Mouse (Mus musculus): ENCODE measurements at regions not wholly inside any gene's neighbourhood (a gene's known extent, or its start where the extent isn't known, plus 50 kb on each side); places are given as distances from the start of the nearest gene placed in this dataset.

DNA sequence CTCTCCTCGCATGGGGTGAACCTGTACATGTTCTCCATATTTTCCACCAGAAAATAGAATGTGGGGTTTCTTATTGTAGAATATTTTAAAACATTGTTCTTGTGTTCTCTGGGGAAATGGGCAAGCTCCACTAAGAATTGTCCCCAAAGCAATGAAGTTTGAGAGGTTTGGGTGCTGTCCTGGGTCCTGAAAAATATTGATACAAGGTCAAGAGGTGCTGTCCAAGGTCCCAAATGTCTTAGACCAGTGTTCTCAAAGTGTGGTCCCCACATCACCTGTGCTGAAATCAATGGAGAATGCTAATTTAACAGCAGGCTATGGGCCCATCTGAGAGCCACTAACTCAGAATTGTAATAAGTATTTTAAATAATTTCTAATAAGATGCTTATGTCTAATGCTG lies 204.2 kb upstream of the Pkdcc start:
- TF ChIP-seq POLR2A (IDR thresholded peaks at IDR 0.05; ENCODE audit: low read depth, low read length) (no peak), CTCF (conservative IDR thresholded peaks at IDR 0.05; ENCODE audit: insufficient read depth, insufficient read length, low read depth, low read length) (no peak)

All from kidney, adult 2 months (tissue).